Mouse (Mus musculus) G1E (cell line): ENCODE results near the gene Gpr152.

Source experiments
- CTCF ChIP-seq: IDR thresholded peaks from 2 replicates; pipeline ENCODE4 v1.5.1; 2012; ENCODE audit warnings: low read depth, low read length, inconsistent platforms, mixed read lengths
- GATA1 ChIP-seq: IDR thresholded peaks from 2 replicates; pipeline ENCODE4 v1.6.1; 2012; ENCODE audit warnings: borderline replicate concordance, low read length, inconsistent platforms, mixed read lengths
- GATA2 ChIP-seq: IDR thresholded peaks from 2 replicates; pipeline ENCODE4 v1.6.1; 2012; ENCODE audit warnings: low read depth, low read length, inconsistent platforms, borderline replicate concordance
- POLR2AphosphoS5 ChIP-seq: IDR thresholded peaks from 2 replicates; pipeline ENCODE4 v1.6.1; 2012; ENCODE audit warnings: low read depth, low read length, inconsistent platforms; ENCODE audit not compliant: insufficient replicate concordance
- TAL1 ChIP-seq: conservative IDR thresholded peaks from 2 replicates; pipeline ENCODE4 v1.6.1; 2012; ENCODE audit warnings: low read depth, low read length, inconsistent platforms, mixed read lengths

DNA sequence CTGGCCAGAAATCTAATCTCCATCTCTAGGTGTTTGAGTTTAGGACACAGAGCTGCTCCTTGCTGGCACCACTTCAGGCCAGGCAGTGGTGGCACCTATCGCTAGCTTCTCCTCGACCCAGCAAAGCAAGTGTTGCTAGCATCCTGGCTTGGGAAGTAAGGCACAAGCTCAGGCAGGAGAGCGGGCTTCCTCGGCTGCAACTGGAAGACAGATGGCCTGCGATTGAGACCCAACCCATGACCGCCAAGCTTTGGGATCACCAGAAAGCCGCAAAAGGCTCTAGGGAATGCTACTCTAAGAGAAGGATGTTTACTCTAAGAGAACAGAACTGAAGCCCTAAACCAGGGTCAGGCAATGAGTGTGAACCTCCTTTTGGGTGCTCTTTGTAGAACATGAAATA is 10.1 kb upstream of the Gpr152 start:
- TF ChIP-seq GATA2, result no peak
- no peak for TF ChIP-seq CTCF
- TF ChIP-seq GATA1, result no peak
- no peak for TF ChIP-seq TAL1
- TF ChIP-seq POLR2AphosphoS5, result no peak
